Mouse (Mus musculus) MEL (cell line): Measurements from ENCODE around the gene Pramef8. TPM values are rescaled to one million over a fixed set of nuclear protein-coding genes. Genes with fewer than 3 reads are reported as not detected.

Experiments
- DNase-seq: peaks from one replicate; pipeline ENCODE4 v3.0.0; 2011; ENCODE audit warnings: low read depth, low spot score
- H3K27ac ChIP-seq: 2 replicates; pipeline ENCODE4 v1.5.1; 2012; ENCODE audit warnings: low read depth, mild to moderate bottlenecking, control low read depth, low read length, moderate library complexity; ENCODE audit not compliant: control insufficient read depth
- H3K27me3 ChIP-seq, 2 experiments: fragments of 150-350 bp in 1 of 2; sonication (generic) in 1 of 2; 2 replicates each; pipeline ENCODE4 v1.6.1; 2012; ENCODE audit warnings: low read length in 2 of 2, mild to moderate bottlenecking in 2 of 2, improper control_type of control experiment in 1 of 2, moderate library complexity in 1 of 2; ENCODE audit not compliant: insufficient read depth in 2 of 2, control insufficient read depth in 1 of 2
- H3K36me3 ChIP-seq, 2 experiments: 2 replicates each; pipeline ENCODE4 v1.6.1; 2012 to 2014; ENCODE audit warnings: low read length in 2 of 2, improper control_type of control experiment in 1 of 2, inconsistent platforms in 1 of 2, mild to moderate bottlenecking in 1 of 2; ENCODE audit not compliant: insufficient read depth in 2 of 2, control insufficient read depth in 1 of 2
- H3K4me1 ChIP-seq, 2 experiments: fragments of 150-350 bp in 1 of 2; sonication (generic) in 1 of 2; 2 replicates each; pipeline ENCODE4 v1.6.1; 2012; ENCODE audit warnings: low read length in 2 of 2, improper control_type of control experiment in 1 of 2, mild to moderate bottlenecking in 1 of 2; ENCODE audit not compliant: insufficient read depth in 2 of 2, control insufficient read depth in 1 of 2
- H3K4me3 ChIP-seq, 2 experiments: fragments of 150-350 bp in 1 of 2; sonication (generic) in 1 of 2; 2 replicates each; pipeline ENCODE4 v1.5.1; 2012; ENCODE audit warnings: low read depth in 2 of 2, low read length in 2 of 2, mild to moderate bottlenecking in 2 of 2, moderate library complexity in 2 of 2, control low read depth in 1 of 2, improper control_type of control experiment in 1 of 2; ENCODE audit not compliant: control insufficient read depth in 1 of 2, insufficient read depth in 1 of 2
- H3K79me2 ChIP-seq: 2 replicates; pipeline ENCODE4 v1.6.1; 2012; ENCODE audit warnings: mild to moderate bottlenecking, low read length, moderate library complexity; ENCODE audit not compliant: control insufficient read depth, poor library complexity, insufficient read depth
- H3K9ac ChIP-seq: 2 replicates; pipeline ENCODE4 v1.6.1; 2012; ENCODE audit warnings: low read depth, mild to moderate bottlenecking, control low read depth, low read length, moderate library complexity; ENCODE audit not compliant: control insufficient read depth, poor library complexity, severe bottlenecking
- H3K9me3 ChIP-seq: fragments of 150-350 bp; sonication (generic); replicated peaks from 2 replicates; pipeline ENCODE4 v1.6.1; 2012; ENCODE audit warnings: mild to moderate bottlenecking, low read length, improper control_type of control experiment, moderate library complexity; ENCODE audit not compliant: insufficient read depth
- BHLHE40 ChIP-seq: IDR thresholded peaks from 2 replicates; pipeline ENCODE4 v1.6.1; 2012; ENCODE audit warnings: low read depth, mild to moderate bottlenecking, inconsistent platforms, low read length, improper control_type of control experiment, borderline replicate concordance
- CHD2 ChIP-seq: IDR thresholded peaks from 2 replicates; pipeline ENCODE4 v1.6.1; 2011; ENCODE audit warnings: low read length, improper control_type of control experiment
- CTCF ChIP-seq, 3 experiments: IDR thresholded peaks in 2 of 3; conservative IDR thresholded peaks in 1 of 3; 2 replicates each; pipeline ENCODE4 v1.5.1; 2011 to 2012; ENCODE audit warnings: low read length in 3 of 3, low read depth in 2 of 3, mild to moderate bottlenecking in 2 of 3, improper control_type of control experiment in 1 of 3, inconsistent platforms in 1 of 3, mixed read lengths in 1 of 3, moderate library complexity in 1 of 3; ENCODE audit not compliant: control insufficient read depth in 1 of 3, insufficient read depth in 1 of 3, poor library complexity in 1 of 3, severe bottlenecking in 1 of 3
- E2F4 ChIP-seq: IDR thresholded peaks from 2 replicates; pipeline ENCODE4 v1.6.1; 2011; ENCODE audit warnings: low read depth, low read length, improper control_type of control experiment, borderline replicate concordance
- ELF1 ChIP-seq: IDR thresholded peaks from 2 replicates; pipeline ENCODE4 v1.6.1; 2014; ENCODE audit warnings: low read depth, mild to moderate bottlenecking, inconsistent platforms, low read length, improper control_type of control experiment, moderate library complexity
- EP300 ChIP-seq, 2 experiments: IDR thresholded peaks; 2 replicates each; pipeline ENCODE4 v1.6.1; 2011; ENCODE audit warnings: improper control_type of control experiment in 2 of 2, low read length in 2 of 2, low read depth in 1 of 2, mild to moderate bottlenecking in 1 of 2
- ETS1 ChIP-seq: IDR thresholded peaks from 2 replicates; pipeline ENCODE4 v1.6.1; 2012; ENCODE audit warnings: low read depth, mild to moderate bottlenecking, inconsistent platforms, low read length, improper control_type of control experiment, moderate library complexity
- GABPA ChIP-seq: IDR thresholded peaks from 2 replicates; pipeline ENCODE4 v1.6.1; 2012; ENCODE audit warnings: low read depth, mild to moderate bottlenecking, inconsistent platforms, low read length, improper control_type of control experiment, moderate library complexity
- GATA1 ChIP-seq: IDR thresholded peaks from 2 replicates; pipeline ENCODE4 v1.6.1; 2011; ENCODE audit warnings: low read depth, low read length, improper control_type of control experiment
- HCFC1 ChIP-seq: IDR thresholded peaks from 2 replicates; pipeline ENCODE4 v1.6.1; 2012; ENCODE audit warnings: low read depth, mild to moderate bottlenecking, inconsistent platforms, low read length, improper control_type of control experiment, moderate library complexity
- JUND ChIP-seq: IDR thresholded peaks from 2 replicates; pipeline ENCODE4 v1.6.1; 2011; ENCODE audit warnings: low read depth, mild to moderate bottlenecking, improper control_type of control experiment, low read length
- KAT2A ChIP-seq: conservative IDR thresholded peaks from 2 replicates; pipeline ENCODE4 v1.6.1; 2012; ENCODE audit warnings: low read depth, low read length, improper control_type of control experiment, inconsistent platforms
- MAFK ChIP-seq: IDR thresholded peaks from 2 replicates; pipeline ENCODE4 v1.6.1; 2011; ENCODE audit warnings: low read depth, mild to moderate bottlenecking, low read length, improper control_type of control experiment, borderline replicate concordance
- MEF2A ChIP-seq: IDR thresholded peaks from 2 replicates; pipeline ENCODE4 v1.6.1; 2014; ENCODE audit warnings: low read depth, mild to moderate bottlenecking, inconsistent platforms, low read length, improper control_type of control experiment; ENCODE audit not compliant: poor library complexity, insufficient replicate concordance, severe bottlenecking; ENCODE audit errors: extremely low read depth
- MXI1 ChIP-seq: IDR thresholded peaks from 2 replicates; pipeline ENCODE4 v1.6.1; 2011; ENCODE audit warnings: mild to moderate bottlenecking, low read depth, low read length, improper control_type of control experiment
- NELFE ChIP-seq: IDR thresholded peaks from 2 replicates; pipeline ENCODE4 v1.6.1; 2011; ENCODE audit warnings: low read depth, low read length, improper control_type of control experiment
- NRF1 ChIP-seq: IDR thresholded peaks from 2 replicates; pipeline ENCODE4 v1.6.1; 2014; ENCODE audit warnings: low read depth, mild to moderate bottlenecking, inconsistent platforms, low read length, improper control_type of control experiment, moderate library complexity; ENCODE audit not compliant: poor library complexity, insufficient read depth, severe bottlenecking
- POLR2AphosphoS2 ChIP-seq: IDR thresholded peaks from 2 replicates; pipeline ENCODE4 v1.6.1; 2011; ENCODE audit warnings: low read length, improper control_type of control experiment
- RAD21 ChIP-seq: IDR thresholded peaks from 2 replicates; pipeline ENCODE4 v1.6.1; 2011; ENCODE audit warnings: mild to moderate bottlenecking, low read depth, low read length, improper control_type of control experiment
- TAL1 ChIP-seq: IDR thresholded peaks from 2 replicates; pipeline ENCODE4 v1.6.1; 2012; ENCODE audit warnings: mild to moderate bottlenecking, inconsistent platforms, low read length, moderate library complexity, mixed read lengths
- TBP ChIP-seq: IDR thresholded peaks from 2 replicates; pipeline ENCODE4 v1.8.0; 2011; ENCODE audit warnings: low read depth, low read length, improper control_type of control experiment
- UBTF ChIP-seq: IDR thresholded peaks from 2 replicates; pipeline ENCODE4 v1.6.1; 2012; ENCODE audit warnings: low read depth, mild to moderate bottlenecking, inconsistent platforms, low read length, improper control_type of control experiment, moderate library complexity, borderline replicate concordance; ENCODE audit not compliant: insufficient read depth
- USF1 ChIP-seq: IDR thresholded peaks from 2 replicates; pipeline ENCODE4 v1.6.1; 2014; ENCODE audit warnings: low read depth, mild to moderate bottlenecking, inconsistent platforms, low read length, improper control_type of control experiment, moderate library complexity
- USF2 ChIP-seq, 2 experiments: IDR thresholded peaks; 2 replicates each; pipeline ENCODE4 v1.6.1; 2011 to 2012; ENCODE audit warnings: improper control_type of control experiment in 2 of 2, low read length in 2 of 2, borderline replicate concordance in 1 of 2, inconsistent platforms in 1 of 2, low read depth in 1 of 2, mild to moderate bottlenecking in 1 of 2; ENCODE audit not compliant: insufficient read depth in 1 of 2
- ZC3H11A ChIP-seq: IDR thresholded peaks from 2 replicates; pipeline ENCODE4 v1.6.1; 2012; ENCODE audit warnings: low read depth, mild to moderate bottlenecking, inconsistent platforms, low read length, improper control_type of control experiment
- ZKSCAN1 ChIP-seq: IDR thresholded peaks from 2 replicates; pipeline ENCODE4 v1.6.1; 2012; ENCODE audit warnings: low read depth, mild to moderate bottlenecking, inconsistent platforms, low read length, improper control_type of control experiment, moderate library complexity
- ZMIZ1 ChIP-seq: IDR thresholded peaks from 2 replicates; pipeline ENCODE4 v1.6.1; 2012; ENCODE audit warnings: low read depth, mild to moderate bottlenecking, inconsistent platforms, low read length, improper control_type of control experiment, moderate library complexity
- ZNF384 ChIP-seq: IDR thresholded peaks from 2 replicates; pipeline ENCODE4 v1.6.1; 2012; ENCODE audit warnings: low read depth, mild to moderate bottlenecking, inconsistent platforms, low read length, improper control_type of control experiment
- polyA plus RNA-seq, 2 experiments: library from polyadenylated mRNA; stranded (reverse) in 1 of 2; unstranded in 1 of 2; fragments of >175 nt in 1 of 2; fragments of >200 nt in 1 of 2; gene quantifications; 2 replicates each; pipeline versions ENCODE4 v1.2.1 to v1.2.4; 2012; ENCODE audit warnings: low replicate concordance in 2 of 2, low read depth in 1 of 2; ENCODE audit not compliant: insufficient read length in 2 of 2, insufficient read depth in 1 of 2, missing spikeins in 1 of 2
- total RNA-seq: library from RNA; depleted of rRNA; stranded (reverse); fragments of 300-350 nt; gene quantifications from 2 replicates; pipeline ENCODE4 v1.2.3, GENCODE M21; 2012

Gene Pramef8
- total and polyA plus RNA-seq, 3 experiments: not detected

DNA sequence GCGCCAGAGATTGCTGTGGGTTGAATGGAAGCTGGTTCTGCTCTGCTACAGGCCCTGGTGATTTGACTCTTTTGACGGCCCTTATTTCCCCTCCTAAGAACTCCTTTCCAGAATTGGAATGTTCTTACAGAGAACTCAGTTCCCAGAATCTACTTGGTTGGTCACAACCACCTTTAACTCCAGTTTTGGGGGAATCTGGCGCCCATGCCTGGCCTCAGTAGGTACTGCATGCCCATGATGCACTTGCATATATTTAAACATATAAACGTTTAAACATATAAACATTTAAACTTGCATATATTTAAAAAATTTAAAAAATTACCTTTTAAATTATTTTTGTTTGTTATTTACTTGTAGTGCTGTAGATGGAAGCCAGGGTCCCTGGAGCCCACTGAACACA, 28.6 kb upstream of the Pramef8 start:
- DNase-seq: no peak
- TF ChIP-seq ZNF384 (no peak), MAFK (no peak), NRF1 (no peak), GABPA (no peak), RAD21 (no peak), ZKSCAN1 (no peak), E2F4 (no peak), EP300 (IDR thresholded peaks at IDR 0.05; ENCODE audit: low read depth in 1 of 2, low read length in 2 of 2) (no peak), UBTF (no peak), ZMIZ1 (no peak), JUND (no peak), MEF2A (no peak), KAT2A (no peak), ETS1 (no peak), ZC3H11A (no peak), BHLHE40 (no peak), HCFC1 (no peak), CHD2 (no peak), NELFE (no peak)
- TF ChIP-seq, all 39 proteins: peak for 0
- no peaks in the 10 kb centered on the region for H3K27me3 ChIP-seq
- no peak overlapping the region for H3K9ac ChIP-seq
- no peaks in the 10 kb centered on the region for H3K79me2 ChIP-seq
- no peaks in the 10 kb centered on the region for H3K9me3 ChIP-seq
- H3K27ac ChIP-seq: no peak overlapping the region
- no peak overlapping the region for H3K4me3 ChIP-seq
- no peaks in the 10 kb centered on the region for H3K4me1 ChIP-seq
- H3K36me3 ChIP-seq: no peaks in the 10 kb centered on the region

DNA sequence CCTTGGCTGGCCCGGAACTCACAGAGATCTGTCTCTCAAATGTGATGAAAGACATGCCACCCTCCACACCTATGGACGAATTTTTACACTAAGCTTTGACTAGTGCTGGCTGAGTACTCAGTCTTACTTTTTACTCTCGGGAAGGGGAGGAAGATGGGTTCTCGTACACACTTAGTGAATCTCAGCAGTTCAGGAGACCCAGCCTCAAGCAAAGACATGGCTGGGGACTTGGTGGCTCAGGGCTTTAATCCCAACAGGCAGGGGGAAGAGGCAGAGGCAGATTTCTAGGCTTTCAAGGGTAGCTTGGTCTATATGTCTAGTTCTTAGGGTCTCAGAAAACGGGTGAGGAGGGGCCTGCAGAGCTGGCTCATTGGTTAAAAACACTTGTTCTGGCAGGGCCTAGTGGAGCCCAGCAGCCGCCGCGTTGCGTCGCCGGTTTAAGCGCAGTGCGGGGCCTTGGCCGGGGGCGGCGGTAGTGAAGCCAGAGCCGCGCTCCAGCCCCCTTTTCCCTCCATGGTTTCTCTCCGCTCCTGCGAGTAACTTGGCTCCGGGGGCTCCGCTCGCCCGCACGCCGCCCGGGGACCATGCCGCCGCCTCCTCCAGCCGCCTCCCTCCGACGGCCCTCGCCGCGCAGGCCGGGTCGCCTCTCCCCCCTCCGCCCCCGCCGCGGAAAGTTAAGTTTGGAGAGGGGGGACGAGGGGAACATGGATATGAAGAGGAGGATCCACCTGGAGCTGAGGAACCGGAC, 23.1 kb upstream of the Pramef8 start:
- Histone ChIP-seq H3K9ac (no peak overlapping the region), H3K27ac (no peak overlapping the region), H3K4me1 (no peaks in the 10 kb centered on the region), H3K27me3 (no peaks in the 10 kb centered on the region), H3K36me3 (no peaks in the 10 kb centered on the region), H3K79me2 (no peaks in the 10 kb centered on the region), H3K4me3 (no peak overlapping the region), H3K9me3 (no peaks in the 10 kb centered on the region)
- TF ChIP-seq ELF1: no peak
- TF ChIP-seq USF1: no peak
- TF ChIP-seq MXI1: no peak
- no peak for TF ChIP-seq TBP
- no peak for TF ChIP-seq KAT2A
- no peak for TF ChIP-seq GATA1
- no peak for TF ChIP-seq ZNF384
- TF ChIP-seq POLR2AphosphoS2: no peak
- TF ChIP-seq UBTF: no peak
- no peak for TF ChIP-seq JUND
- no peak for TF ChIP-seq EP300 (IDR thresholded peaks at IDR 0.05; ENCODE audit: low read depth in 1 of 2, low read length in 2 of 2)
- TF ChIP-seq TAL1: no peak
- no peak for TF ChIP-seq CTCF (IDR thresholded peaks at IDR 0.05 in 2 of 3, conservative IDR thresholded peaks at IDR 0.05 in 1 of 3; ENCODE audit: control insufficient read depth in 1 of 3, insufficient read depth in 1 of 3, low read depth in 2 of 3, low read length in 3 of 3, poor library complexity in 1 of 3, severe bottlenecking in 1 of 3)
- no peak for TF ChIP-seq NRF1
- no peak for TF ChIP-seq ETS1
- no peak for TF ChIP-seq USF2 (IDR thresholded peaks at IDR 0.05; ENCODE audit: borderline replicate concordance in 1 of 2, insufficient read depth in 1 of 2, low read depth in 1 of 2, low read length in 2 of 2)
- no peak for DNase-seq
